Mouse (Mus musculus) CH12.LX (cell line): ENCODE measurements around the gene Atp6v1g3.

Experiments
- CTCF ChIP-seq, 2 experiments: IDR thresholded peaks in 1 of 2; conservative IDR thresholded peaks in 1 of 2; 2 replicates each; pipeline ENCODE4 v1.5.1; 2011 to 2012; ENCODE audit warnings: low read depth in 2 of 2, low read length in 2 of 2, improper control_type of control experiment in 1 of 2, inconsistent platforms in 1 of 2, mild to moderate bottlenecking in 1 of 2, moderate library complexity in 1 of 2
- EP300 ChIP-seq: IDR thresholded peaks from 2 replicates; pipeline ENCODE4 v1.6.1; 2011; ENCODE audit warnings: low read length, improper control_type of control experiment
- POLR2A ChIP-seq: IDR thresholded peaks from 2 replicates; pipeline ENCODE4 v1.6.1; 2011; ENCODE audit warnings: low read depth, mild to moderate bottlenecking, improper control_type of control experiment, low read length
- RCOR1 ChIP-seq: conservative IDR thresholded peaks from 2 replicates; pipeline ENCODE4 v1.6.1; 2012; ENCODE audit warnings: low read depth, mild to moderate bottlenecking, inconsistent platforms, low read length, improper control_type of control experiment
- ZC3H11A ChIP-seq: IDR thresholded peaks from 2 replicates; pipeline ENCODE4 v1.6.1; 2012; ENCODE audit warnings: low read depth, mild to moderate bottlenecking, inconsistent platforms, low read length, improper control_type of control experiment

DNA sequence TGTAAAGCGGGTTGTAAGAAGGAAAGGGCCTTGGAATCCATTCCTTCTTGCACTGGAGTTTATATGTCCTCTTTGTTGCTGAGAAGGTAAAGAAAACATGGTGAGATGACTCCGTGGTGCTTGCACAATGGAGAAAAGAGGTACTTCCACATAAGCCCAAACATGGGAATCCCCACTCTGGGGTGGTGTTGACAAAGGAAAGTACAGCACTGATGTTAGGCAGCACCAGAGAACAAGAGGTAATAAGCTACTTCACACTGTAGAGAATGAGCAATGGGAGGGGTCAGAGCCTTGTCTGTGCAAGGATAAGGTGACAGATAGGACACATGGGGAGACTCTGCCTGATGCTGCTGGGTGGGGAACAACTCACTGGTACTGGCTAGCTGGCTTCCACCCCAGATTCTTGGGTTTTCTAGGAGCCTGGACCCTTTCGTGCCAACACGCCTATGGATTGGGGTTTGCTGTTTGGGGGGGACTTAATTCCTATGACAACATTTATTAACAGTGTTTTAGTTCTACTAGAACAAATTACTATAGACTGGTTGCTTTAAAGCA lies 49.6 kb downstream of the Atp6v1g3 start:
- TF ChIP-seq CTCF (conservative IDR thresholded peaks at IDR 0.05 in 1 of 2, IDR thresholded peaks at IDR 0.05 in 1 of 2; ENCODE audit: low read depth in 2 of 2, low read length in 2 of 2) (no peak), EP300 (no peak), POLR2A (no peak), ZC3H11A (no peak), RCOR1 (no peak)
